Mouse (Mus musculus): Measurements from ENCODE around the gene Pkp3.

Gene Pkp3

DNA sequence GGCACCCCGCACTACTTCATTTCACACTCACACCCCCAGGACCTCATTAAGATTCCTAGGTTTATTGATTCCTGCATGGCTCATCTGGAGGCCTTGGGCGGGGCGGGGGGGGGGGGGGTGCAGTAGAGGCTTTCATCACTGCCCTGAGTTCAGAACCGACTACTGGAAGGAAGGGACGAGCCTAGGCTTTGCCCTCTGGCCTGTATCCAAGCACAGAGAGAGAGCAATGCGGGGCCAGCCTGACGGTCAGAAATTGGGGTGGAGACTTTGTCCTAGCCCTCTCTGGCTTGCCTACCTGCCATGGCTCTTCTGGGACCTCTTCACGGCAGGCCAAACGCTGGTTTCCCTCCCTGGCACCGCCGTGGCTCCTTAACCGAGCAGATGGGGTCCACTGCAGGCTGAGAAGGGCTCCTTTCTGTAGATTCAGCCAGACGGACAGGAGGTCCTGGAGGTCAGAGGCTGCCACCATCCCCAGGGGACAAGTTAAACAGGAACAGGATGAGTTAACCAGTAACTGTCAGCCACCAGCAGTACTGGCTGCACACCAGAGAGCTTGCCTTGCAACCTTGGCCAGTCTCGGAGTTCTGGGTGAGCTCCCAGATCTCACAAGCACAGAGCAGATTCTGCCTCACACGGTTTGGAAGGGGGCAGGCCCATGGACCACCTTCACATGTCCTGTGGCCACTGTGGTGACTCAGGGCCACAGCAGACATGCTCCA, 16.6 kb downstream of the Pkp3 start:
- DNase-seq (ENCODE audit: low read depth, low spot score): no peak

DNA sequence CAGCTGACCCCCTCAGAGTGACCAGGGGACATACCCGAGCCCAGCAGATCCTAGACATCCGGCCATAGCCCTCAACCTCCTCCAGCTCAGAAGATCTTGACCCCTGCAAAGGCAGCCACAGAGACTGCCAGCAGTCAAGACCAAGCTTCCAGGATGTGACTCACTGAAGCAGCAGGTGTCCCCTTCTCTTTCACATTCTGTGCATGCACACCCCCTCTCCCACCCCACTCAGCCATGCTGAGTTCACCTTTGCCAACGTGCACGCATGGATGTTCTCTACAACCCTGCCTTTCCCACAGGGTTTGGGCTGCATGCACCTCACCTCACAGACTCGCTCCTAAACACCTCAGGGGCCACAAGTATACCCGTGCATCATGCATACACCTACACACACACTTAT, 18.0 kb downstream of the Pkp3 start:
- no peak for DNase-seq (ENCODE audit: low read depth, low spot score)

DNA sequence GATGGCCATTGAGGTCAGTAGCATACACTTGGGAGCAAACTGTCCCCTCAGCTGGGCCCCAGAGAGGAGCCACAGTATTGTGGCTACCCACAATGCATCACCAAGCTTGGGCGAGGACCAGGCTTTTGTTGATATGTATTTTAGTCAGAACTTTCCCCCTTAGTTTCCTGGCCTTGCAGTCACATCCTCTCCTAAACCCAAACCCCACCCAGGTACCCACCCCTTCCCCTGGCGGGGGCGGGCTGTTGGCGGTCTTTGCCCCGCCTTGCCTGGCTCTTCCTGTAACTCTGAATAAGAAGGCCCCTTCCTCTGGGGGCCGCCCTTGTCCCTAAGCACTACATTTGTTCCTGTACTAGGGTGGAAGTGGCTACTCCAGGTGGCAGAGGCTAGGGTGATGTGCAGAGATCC, 18.6 kb downstream of the Pkp3 start:
- no peak for DNase-seq (ENCODE audit: low read depth, low spot score)

DNA sequence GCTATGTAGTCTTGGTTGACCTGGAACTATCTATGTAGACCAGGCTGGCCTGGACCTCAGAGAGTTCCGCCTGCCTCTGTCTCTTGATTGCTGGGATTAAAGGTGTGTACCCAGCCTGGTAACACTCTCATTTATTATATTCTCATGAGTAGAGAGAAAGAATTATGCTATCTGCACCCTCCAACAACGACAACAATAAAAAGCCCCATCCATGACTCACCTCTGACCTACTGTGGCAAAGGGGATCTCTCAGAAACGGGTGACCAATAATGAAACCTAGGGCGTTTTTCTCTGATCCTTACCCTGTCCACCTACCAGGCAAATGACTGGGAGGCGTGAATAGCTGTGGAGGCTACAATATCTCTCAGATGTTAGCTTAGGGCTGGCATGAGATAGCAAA, 19.2 kb downstream of the Pkp3 start:
- DNase-seq (ENCODE audit: low read depth, low spot score): no peak

DNA sequence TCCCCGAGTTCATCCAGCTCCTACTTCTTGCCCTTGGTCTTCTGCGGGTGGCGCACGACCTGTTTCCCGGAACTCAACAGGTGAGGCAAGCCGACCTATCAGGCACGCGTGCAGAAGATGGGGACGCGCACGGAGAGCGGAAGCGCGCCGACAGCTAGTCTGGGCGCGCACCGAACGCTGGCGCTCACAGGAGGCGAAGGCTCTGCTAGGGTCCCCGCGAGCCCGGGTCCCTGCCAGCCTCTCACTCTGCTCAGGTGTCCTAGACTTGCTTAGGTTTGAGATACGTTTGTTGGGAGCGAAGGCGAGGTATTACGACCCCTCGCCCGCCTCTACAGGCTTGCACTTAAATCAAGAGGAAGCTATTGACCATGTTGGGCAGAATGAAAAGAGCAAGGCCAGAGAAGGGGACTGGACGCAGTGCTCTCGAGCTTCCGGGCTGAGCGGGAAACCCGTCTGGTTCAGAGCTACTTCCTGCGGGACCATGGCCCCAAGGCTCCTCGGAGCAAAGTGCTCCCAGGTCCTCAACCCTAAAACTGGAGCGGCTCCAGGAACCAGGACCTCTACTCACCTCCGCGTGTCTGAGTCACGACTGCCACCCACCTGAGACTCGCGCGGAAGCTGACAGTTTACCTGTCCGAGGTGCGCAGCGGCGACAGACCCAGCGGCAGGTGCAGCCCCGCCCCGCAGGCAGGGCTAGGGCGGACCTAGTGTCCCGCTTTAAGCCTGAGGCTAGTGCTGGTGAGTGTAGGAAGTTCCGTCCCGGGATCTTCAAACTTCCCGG, 22.1 kb downstream of the Pkp3 start, which contains the start of gene Sigirr:
Sigirr (minus strand) TSS at position 662 of the 781 bp plus-strand sequence.
- DNase-seq (ENCODE audit: low read depth, low spot score): no peak

DNA sequence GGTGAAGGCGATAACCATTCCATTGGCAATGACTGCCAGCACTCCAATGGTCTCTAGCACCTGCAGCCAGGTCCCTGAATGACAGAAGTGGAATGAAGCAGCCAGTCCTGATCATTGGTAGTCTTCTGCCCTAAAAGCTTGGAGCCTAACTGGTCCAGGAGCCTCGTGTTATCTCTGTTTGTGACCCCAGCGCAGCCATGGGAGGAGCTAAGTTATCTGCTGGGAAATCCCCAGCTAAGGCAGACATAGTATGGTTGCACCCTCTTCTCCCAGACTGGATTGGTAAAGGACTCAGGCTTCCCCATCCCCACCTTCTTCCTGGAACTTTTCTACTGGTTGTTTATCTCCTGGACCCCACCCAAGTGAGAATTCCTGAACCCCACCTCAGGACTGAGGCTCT, 25.1 kb downstream of the Pkp3 start:
- DNase-seq (ENCODE audit: low read depth, low spot score): no peak

DNA sequence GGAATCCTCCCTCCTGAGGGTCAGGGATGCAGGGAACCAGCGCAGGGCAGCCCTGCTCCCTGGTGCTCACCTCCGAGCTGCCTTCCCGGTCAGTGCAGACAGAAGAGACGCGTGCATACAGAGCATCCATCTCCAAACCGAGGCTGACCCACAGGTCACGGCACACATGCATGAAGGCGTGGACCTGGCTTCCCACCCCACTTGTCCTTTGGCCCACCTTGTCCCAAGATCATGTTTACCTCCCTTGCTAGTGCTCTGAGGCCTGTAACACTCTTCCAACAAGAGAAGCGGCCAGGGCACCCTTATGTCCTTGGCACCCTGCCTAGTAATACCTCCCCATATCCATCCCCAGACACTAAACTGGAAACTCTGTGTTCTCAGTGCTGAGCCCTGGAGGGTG, 37.9 kb downstream of the Pkp3 start:
- DNase-seq (ENCODE audit: low read depth, low spot score): no peak

DNA sequence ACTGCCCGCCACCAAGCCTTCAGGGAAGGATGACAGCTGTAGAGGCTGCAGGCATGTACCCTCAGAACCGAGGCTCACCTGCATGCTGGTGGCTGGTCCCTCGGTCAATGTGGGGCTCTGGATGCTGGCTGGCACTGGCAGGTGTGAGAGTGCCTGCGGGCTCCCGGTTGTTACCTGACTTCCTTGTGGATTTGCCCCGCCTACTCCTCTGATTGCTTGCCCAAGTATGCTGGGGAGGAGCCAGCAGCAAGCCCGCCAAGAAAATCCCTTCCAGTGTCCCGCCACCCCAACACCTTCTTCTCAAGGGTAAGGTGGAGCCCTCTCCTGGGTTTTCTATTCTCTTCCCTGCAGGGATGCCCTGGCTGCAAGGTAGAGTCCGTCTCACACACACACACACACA, 39.6 kb downstream of the Pkp3 start, which contains the start of gene Ano9:
Ano9 (minus strand) TSS at position 171 of the 400 bp plus-strand sequence.
- DNase-seq (ENCODE audit: low read depth, low spot score): no peak

DNA sequence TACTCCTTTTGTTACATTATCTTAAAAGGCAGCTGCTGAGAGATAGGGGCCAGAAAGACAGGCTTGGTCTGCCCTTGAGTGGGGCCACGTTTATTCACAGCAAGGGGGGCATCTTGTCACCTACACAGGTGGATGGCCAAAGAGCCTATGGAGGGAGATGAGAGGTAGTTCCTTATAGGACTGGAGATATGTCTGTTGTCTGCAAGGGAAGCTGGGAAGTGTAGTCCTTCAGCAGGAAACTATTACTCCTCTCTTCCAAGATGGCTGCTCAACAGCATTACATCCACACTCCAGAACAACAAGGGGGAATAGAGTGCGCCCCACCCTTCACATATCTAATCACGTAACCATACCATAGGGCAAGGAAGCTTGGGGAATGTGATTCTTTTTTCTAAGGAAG, 41.5 kb downstream of the Pkp3 start:
- no peak for DNase-seq (ENCODE audit: low read depth, low spot score)

DNA sequence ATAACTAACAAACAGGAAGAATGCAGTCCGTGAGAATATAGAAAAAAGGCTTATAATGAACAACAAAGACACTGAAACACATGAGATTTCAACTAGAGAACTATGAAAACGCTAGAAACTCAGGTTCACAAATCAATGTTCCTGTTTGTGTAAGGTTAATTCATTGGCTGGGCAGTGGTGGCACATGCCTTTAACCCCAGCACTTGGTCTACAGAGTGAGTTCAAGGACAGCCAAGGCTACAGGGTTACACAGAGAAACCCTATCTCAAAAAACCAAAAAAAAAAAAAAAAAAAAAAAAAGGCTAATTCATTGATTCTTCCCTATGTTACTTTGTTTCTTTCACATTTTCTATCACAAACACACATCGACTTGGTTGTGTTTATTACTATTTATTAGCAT, 42.6 kb downstream of the Pkp3 start:
- no peak for DNase-seq (ENCODE audit: low read depth, low spot score)

DNA sequence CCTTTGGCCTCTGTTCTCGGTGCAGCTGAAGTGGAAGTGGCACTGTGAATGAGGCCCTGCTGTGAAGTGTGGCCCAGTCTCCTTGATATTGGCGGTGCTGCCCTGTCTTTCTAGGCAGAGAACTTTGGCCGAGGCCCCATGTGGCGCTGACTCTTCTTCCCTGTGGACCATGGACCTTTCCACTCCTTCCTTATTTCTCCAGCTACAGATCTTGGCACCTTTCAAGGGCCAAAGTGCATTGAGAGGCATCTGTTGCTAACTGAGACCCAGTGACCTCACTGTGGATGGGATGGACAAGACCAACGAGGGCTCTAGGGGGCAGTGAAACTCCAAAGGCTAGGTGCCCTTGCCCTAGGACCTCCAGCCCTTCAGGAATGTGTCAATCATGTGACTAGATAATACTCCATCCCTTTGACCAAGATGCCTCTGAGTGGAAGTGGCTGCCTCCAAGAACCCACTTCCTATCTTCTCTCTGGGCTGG, 43.1 kb downstream of the Pkp3 start:
- DNase-seq (ENCODE audit: low read depth, low spot score): no peak

DNA sequence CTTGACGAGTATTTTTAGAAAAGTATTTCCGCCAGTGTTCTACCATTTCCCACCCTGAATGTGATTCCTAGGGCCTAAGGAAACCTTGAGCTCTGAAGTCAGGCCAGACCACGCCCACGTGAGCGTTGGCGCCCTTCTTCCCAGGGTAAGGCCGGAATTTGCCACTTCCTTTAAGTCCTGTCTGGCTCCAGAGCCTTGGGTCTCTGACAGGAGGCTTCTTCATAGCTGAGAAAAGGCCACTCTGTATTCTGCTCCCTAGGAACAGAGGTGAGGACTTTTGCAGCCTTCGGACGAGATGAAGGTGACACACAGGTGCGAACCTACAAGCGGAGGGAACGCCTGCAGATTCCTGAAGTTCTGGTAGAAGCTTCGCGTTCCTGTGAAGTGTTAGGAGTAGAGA, 44.2 kb downstream of the Pkp3 start, which contains the start of gene Ptdss2:
Ptdss2 (plus strand) TSS at position 138 of the 400 bp plus-strand sequence.
- DNase-seq (ENCODE audit: low read depth, low spot score): no peak

DNA sequence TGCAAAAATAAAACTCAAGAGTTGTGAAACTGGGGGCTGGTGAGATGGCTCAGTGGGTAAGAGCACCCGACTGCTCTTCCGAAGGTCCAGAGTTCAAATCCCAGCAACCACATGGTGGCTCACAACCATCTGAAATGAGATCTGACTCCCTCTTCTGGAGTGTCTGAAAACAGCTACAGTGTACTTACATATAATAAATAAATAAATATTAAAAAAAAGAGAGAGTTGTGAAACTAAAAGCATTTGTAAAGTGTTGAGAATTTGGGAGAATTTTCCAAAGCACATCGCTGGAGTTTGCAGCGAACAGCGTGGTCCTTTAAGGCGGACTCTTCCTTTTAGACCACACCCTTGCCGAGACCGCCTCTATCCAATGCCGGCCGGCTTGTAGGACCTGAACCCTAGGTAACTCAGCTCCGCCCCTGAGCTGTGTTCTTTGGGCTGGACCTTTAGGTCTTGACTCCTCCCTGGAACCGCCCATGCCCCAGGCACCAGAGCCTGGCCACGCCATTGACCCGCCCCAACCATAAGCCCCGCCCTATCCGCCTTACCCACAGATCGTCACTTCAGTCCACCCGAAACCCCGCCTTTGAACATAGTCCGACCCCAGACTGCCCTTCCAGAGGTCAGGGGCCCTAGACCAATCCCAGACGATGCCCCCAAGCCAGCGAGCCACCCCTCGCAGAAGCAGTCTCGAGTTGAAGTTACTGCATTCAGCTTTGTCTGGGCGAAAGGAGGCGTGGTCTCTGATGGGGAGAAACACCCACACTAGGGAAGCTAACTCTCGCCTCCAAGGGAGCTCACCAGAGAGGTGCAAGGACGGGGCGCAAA, 44.9 kb downstream of the Pkp3 start:
- DNase-seq (ENCODE audit: low read depth, low spot score): peak; percentile 97

DNA sequence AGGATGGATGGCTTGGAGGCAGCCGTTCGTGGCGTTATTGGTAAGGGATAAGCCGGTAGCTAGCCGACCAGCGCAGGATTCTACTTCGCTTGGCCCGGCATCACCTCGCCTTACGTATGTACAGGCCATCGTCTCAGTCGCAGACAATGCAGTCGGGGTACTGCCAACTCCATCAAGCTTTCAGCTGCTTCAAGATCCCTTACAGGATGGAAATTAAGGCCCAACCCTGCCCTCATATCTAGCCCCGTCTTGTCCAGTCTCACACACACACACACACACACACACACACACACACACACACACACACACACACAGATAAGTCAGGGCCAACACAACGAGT, 45.5 kb downstream of the Pkp3 start:
- DNase-seq (ENCODE audit: low read depth, low spot score): no peak

DNA sequence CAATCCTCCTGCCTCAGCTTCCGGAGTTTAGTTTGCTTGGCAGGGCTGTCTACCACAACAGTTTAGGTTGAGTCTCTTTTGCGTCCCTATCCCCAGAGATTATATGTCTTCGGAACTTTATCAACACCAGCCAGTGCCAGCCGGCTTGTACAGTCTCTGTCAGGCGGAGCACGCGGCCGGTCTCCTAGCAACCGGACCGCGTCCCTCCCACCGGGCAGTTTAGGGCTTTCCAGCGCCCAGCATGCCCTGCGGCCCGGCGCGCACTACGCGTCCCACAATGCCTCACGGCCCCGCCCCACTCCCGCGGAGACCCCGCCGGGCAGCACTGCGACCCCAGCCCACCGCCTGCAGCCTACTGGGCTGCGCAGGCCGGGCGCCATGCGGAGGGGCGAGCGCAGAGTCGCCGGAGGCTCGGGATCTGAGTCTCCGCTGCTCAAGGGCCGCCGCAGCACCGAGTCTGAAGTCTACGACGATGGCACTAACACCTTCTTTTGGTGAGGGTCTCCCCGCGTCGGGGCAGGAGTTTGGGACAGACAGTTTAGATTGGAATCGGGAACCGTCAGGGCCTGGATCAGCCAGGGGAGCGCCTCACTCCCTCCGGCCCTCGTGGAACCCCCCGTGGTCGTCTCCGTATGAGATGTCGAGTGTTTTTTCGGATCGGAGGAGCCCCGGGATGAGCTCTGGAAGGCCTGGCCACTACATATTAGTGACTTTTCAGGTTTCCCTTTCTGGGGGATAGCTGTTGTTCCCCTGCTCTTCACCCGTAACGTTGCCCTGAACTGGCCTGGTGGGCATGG, 53.2 kb downstream of the Pkp3 start:
- DNase-seq (ENCODE audit: low read depth, low spot score): peak; percentile 92

DNA sequence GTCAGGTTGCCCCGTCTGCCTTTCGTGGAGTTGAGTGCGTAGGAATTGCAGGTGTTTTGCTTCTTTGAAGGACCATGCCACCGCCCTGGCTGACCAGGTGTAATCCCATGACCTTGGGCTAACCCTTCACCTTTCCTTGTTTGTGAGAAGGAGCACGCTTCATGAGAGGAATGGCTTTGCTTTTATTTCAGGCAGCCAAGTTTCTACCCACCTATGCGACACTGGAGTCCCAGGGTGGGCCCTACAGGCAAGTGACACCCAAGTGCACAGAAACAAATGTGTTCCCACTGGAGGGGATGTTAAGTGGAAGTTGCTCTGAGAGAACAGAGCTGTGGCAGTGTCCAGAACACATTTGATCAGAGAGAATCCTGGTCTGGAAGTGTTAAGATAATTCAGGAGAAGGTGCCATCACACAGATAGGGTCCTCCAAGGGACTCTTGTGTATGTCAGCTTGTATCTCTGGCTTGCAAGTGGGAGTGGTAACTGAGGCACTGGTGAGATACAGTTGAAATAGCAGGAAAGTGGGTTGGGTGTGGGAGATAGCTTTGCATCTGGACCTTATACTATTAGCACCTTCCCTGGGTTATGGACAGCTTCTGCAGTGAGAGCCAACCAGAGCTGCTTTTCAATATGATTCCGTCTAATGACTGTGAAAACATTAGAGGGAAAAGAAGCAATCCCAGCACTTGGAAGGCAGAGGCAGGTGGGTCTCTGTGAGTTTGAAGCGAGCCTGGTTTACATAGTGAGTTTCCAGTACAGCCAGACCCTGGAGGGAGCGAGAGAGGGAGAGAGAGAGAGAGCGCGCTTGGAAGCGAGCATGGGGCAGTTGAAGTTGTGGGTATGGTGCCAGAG, 54.1 kb downstream of the Pkp3 start:
- no peak for DNase-seq (ENCODE audit: low read depth, low spot score)
